Mouse (Mus musculus) ZHBTc4 (cell line): ENCODE data around the gene Ston1.

ENCODE experiments used
- DNase-seq: peaks from one replicate; pipeline ENCODE4 v3.0.0-alpha.2; 2011; ENCODE audit warnings: low read depth, low spot score

Ston1 gene

GRCm38 (mm10) chr17:88675310-88676309 is 78.1 kb downstream of the Ston1 start:
- DNase-seq: peak; percentile 27

GRCm38 (mm10) chr17:88688226-88688625 is 90.7 kb downstream of the Ston1 start:
- no peak for DNase-seq

- no peak for DNase-seq
These were observed 99.3 kb downstream of the Ston1 start for GRCm38 (mm10) chr17:88696656-88697333.

GRCm38 (mm10) chr17:88700901-88701300 is 103.4 kb downstream of the Ston1 start:
- DNase-seq: no peak

GRCm38 (mm10) chr17:88702345-88702744 is 104.9 kb downstream of the Ston1 start:
- no peak for DNase-seq

- DNase-seq: no peak
These were observed 105.6 kb downstream of the Ston1 start for GRCm38 (mm10) chr17:88703112-88703511.

GRCm38 (mm10) chr17:88706231-88706649 is 108.8 kb downstream of the Ston1 start:
- DNase-seq: peak; percentile 71
